Mouse (Mus musculus) liver, embryonic 14.5 days (tissue): ENCODE data around the gene Scnn1a. TPM values are rescaled to one million over a fixed set of nuclear protein-coding genes. Genes with fewer than 3 reads are reported as not detected.

Experiments used
- ATAC-seq: fragments of 200-750 bp; cut with Nextera tagmentation; 2 replicates; pipeline ENCODE4 v1.8.0; 2017; ENCODE audit warnings: moderate number of reproducible peaks, mild to moderate bottlenecking, moderate library complexity; ENCODE audit not compliant: insufficient read depth
- DNase-seq, 3 experiments: peaks; one replicate each; pipeline ENCODE4 v3.0.0-alpha.2; 2012 to 2013; ENCODE audit warnings: low read depth in 3 of 3, low spot score in 3 of 3
- H3K27ac ChIP-seq: fragments of 300-500 bp; sonication (generic); 2 replicates; pipeline ENCODE4 v1.5.1; 2014; ENCODE audit warnings: moderate library complexity, mild to moderate bottlenecking, control low read depth, inconsistent platforms
- H3K27me3 ChIP-seq: fragments of 300-500 bp; sonication (generic); 2 replicates; pipeline ENCODE4 v1.6.1; 2014; ENCODE audit warnings: mild to moderate bottlenecking, low read length, moderate library complexity; ENCODE audit not compliant: control insufficient read depth, insufficient read depth
- H3K36me3 ChIP-seq: fragments of 300-500 bp; sonication (generic); replicated peaks from 2 replicates; pipeline ENCODE4 v1.6.1; 2014; ENCODE audit warnings: low read depth; ENCODE audit not compliant: control insufficient read depth, insufficient read depth
- H3K4me1 ChIP-seq, 2 experiments: fragments of 200-500 bp in 1 of 2; fragments of 300-500 bp in 1 of 2; sonication (generic) in 1 of 2; replicated peaks; 2 replicates each; pipeline ENCODE4 v1.6.1; 2012 to 2014; ENCODE audit warnings: antibody characterized with exemption in 1 of 2, inconsistent platforms in 1 of 2, low read length in 1 of 2; ENCODE audit not compliant: control insufficient read depth in 2 of 2, insufficient read depth in 2 of 2
- H3K4me2 ChIP-seq: fragments of 300-500 bp; sonication (generic); 2 replicates; pipeline ENCODE4 v1.6.1; 2014; ENCODE audit warnings: low read depth, mild to moderate bottlenecking, control low read depth, moderate library complexity
- H3K4me3 ChIP-seq, 2 experiments: fragments of 200-500 bp in 1 of 2; fragments of 300-500 bp in 1 of 2; sonication (generic) in 1 of 2; 2 replicates each; pipeline ENCODE4 v1.5.1; 2012 to 2014; ENCODE audit warnings: low read depth in 2 of 2, low read length in 2 of 2, mild to moderate bottlenecking in 2 of 2, control low read depth in 1 of 2, inconsistent platforms in 1 of 2, moderate library complexity in 1 of 2; ENCODE audit not compliant: insufficient read depth in 1 of 2
- H3K9ac ChIP-seq: fragments of 300-500 bp; sonication (generic); replicated peaks from 2 replicates; pipeline ENCODE4 v1.6.1; 2014; ENCODE audit warnings: mild to moderate bottlenecking, control low read depth, moderate library complexity
- H3K9me3 ChIP-seq: fragments of 300-500 bp; sonication (generic); 2 replicates; pipeline ENCODE4 v1.6.1; 2016; ENCODE audit warnings: low read length, mixed read lengths; ENCODE audit not compliant: control insufficient read depth
- CTCF ChIP-seq: IDR thresholded peaks from 2 replicates; pipeline ENCODE4 v1.5.1; 2016; ENCODE audit warnings: antibody characterized with exemption, low read depth, control low read depth
- EP300 ChIP-seq: IDR thresholded peaks from 2 replicates; pipeline ENCODE4 v1.6.1; 2016; ENCODE audit warnings: antibody characterized with exemption, low read depth
- WGBS: fragments of 180-500 bp; shearing (Covaris S2); extraction: QIAGEN DNeasy Blood & Tissue Kit; methylation state at CpG from one replicate; pipeline ENCODE4 v1.1.7; 2014; ENCODE audit not compliant: insufficient replicate concordance; 5-methylcytosine and 5-hydroxymethylcytosine counted together
- polyA plus RNA-seq, 2 experiments: library from polyadenylated mRNA; depleted of rRNA in 1 of 2; stranded (reverse) in 1 of 2; unstranded in 1 of 2; fragments of >200 nt; fragmentation: Nextera tagmentation in 1 of 2; extraction: Ambion mirVana in 1 of 2; gene quantifications; 2 replicates each; pipeline versions ENCODE4 v1.2.1 to v1.2.3; 2012 to 2014

The Scnn1a gene
- polyA plus RNA-seq, 2 experiments = 0.36 to 0.40 TPM

DNA sequence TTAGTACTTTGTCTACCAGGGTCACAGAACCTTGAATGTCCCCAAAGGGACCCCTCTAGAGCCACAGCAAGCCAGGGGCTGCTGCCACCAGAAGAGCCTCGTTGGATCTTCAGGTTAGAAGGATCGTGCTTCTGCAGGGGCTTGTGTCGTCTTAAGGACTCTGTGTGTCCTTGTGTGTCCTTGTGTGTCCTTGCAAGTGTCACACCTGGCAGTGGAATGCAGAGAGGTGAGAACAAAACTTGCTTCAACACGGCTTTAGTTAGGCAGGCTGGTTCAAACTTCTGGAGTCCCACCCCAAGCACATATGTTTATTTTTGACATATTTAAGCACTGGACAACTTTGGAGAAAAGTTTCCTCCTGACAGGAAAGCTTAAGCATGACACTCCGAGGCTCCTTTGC is 31.7 kb upstream of the Scnn1a start:
- DNase-seq (no peak), ATAC-seq (no peak)
- no peaks in the 10 kb centered on the region for H3K4me1 ChIP-seq
- no peak overlapping the region for H3K27ac ChIP-seq
- no peaks in the 10 kb centered on the region for H3K9me3 ChIP-seq
- H3K4me3 ChIP-seq = no peak overlapping the region
- no peaks in the 10 kb centered on the region for H3K36me3 ChIP-seq
- H3K27me3 ChIP-seq = no peaks in the 10 kb centered on the region
- 54% methylated on average over 5 of the region's 5 CpGs for WGBS
- no peak for TF ChIP-seq CTCF
- TF ChIP-seq EP300 = no peak
- no peak overlapping the region for H3K4me2 ChIP-seq
- H3K9ac ChIP-seq = no peak overlapping the region

DNA sequence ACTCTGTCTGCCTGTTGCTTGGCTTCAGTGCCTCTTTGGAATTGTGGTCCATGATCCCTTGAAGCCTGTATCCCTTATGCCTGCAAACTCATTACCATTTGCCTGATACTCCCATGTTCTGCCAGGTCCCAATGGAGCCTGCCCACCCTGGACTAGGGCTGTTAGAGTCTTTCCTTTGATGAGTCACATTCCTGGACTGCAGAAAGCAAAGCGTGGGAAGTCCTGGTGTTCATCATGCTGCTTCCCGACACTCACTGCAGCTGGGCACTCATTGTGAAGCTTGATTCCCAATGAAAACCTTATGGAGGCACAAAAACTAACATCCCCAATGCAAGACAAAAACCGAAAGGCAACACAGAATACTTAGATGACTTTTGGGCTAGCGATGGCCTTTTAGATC is 29.1 kb upstream of the Scnn1a start:
- no peak overlapping the region for H3K9ac ChIP-seq
- H3K4me3 ChIP-seq = no peak overlapping the region
- no peak for ATAC-seq
- no peak overlapping the region for H3K27ac ChIP-seq
- no peak overlapping the region for H3K4me2 ChIP-seq
- WGBS = 56% methylated on average over 4 of the region's 4 CpGs
- no peak for TF ChIP-seq CTCF
- TF ChIP-seq EP300 = no peak
- no peaks in the 10 kb centered on the region for H3K4me1 ChIP-seq
- no peaks in the 10 kb centered on the region for H3K36me3 ChIP-seq
- H3K27me3 ChIP-seq = no peaks in the 10 kb centered on the region
- no peaks in the 10 kb centered on the region for H3K9me3 ChIP-seq
- DNase-seq = no peak

DNA sequence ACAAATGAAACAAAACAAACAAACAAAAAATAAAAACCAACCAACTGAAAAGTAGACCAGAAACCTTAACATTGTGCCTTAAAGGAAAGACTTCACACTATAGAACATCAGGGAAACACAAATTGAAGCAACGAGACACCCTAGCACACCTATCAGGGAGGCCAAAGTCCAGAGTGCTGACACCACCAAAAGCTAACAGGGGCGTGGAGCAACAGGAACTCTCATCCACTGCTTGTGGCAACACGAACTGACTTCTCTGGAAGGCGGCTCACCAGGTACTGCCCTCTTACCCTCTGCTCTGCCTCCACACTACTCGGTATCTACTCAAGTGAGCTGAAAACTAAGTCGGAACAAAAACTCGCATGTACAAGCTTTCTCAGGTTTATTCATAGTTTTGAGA is 28.2 kb upstream of the Scnn1a start:
- no peaks in the 10 kb centered on the region for H3K4me1 ChIP-seq
- no peak overlapping the region for H3K27ac ChIP-seq
- H3K27me3 ChIP-seq = no peaks in the 10 kb centered on the region
- 64% methylated on average over 7 of the region's 7 CpGs for WGBS
- no peak for ATAC-seq
- DNase-seq = no peak
- H3K9me3 ChIP-seq = no peaks in the 10 kb centered on the region
- no peak overlapping the region for H3K4me3 ChIP-seq
- TF ChIP-seq EP300 (no peak), CTCF (no peak)
- no peak overlapping the region for H3K4me2 ChIP-seq
- no peak overlapping the region for H3K9ac ChIP-seq
- no peaks in the 10 kb centered on the region for H3K36me3 ChIP-seq

DNA sequence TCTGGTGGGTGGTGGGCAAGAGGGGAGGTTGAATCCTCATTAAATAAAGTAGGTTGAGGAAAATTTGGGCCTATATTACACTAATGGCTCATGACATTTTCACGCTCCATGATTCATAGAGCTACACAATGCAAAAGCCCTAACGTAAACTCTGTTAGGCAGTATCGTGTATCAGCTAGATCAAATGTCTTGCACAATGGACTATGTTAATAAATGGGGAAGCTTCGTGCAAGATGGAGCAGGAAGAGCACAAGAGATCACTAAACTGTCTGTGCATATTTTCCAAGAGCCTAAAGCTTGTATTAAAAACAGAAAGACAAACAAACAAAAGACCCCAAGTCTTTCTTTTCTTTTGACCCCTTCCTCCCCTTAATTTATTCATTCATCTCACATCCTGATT is 26.4 kb upstream of the Scnn1a start:
- Histone ChIP-seq H3K9ac (no peak overlapping the region), H3K27ac (no peak overlapping the region), H3K9me3 (no peaks in the 10 kb centered on the region), H3K4me3 (no peak overlapping the region), H3K27me3 (no peaks in the 10 kb centered on the region), H3K4me2 (no peak overlapping the region), H3K4me1 (no peaks in the 10 kb centered on the region), H3K36me3 (no peaks in the 10 kb centered on the region)
- WGBS = 63% methylated on average over 4 of the region's 4 CpGs
- DNase-seq = no peak
- ATAC-seq = no peak
- TF ChIP-seq EP300 (no peak), CTCF (no peak)

DNA sequence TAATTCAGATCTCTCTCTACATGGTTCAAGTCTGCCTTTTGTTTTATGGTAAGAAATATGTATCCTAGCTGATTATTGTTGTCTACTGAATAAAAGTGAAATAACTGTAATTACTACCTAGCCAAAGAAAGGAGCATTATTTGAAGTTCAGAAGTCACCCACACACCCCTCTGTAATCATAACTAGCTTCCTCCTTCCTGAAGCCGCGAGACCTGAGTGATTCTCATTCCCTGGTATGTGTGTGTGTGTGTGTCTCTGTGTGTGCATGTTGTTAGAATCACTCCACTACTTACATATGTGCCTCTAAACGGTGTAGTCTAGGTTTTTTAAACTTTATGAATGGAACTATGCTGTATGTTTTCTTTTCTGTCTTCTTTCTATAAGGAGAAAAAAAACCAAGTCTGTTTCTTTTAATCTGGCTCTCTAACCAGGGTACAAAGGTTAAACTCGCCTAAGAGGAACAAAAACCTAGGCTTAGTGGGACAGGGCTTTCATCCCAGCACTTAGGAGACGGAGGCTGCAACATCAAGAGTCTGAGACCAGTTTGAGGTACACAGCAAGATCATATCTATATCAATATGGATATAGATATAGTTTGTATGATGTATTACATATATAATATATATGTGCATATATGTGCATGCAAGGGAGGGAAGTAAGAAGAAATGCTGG is 23.2 kb upstream of the Scnn1a start:
- Histone ChIP-seq H3K4me2 (no peak overlapping the region), H3K4me3 (no peak overlapping the region), H3K4me1 (no peaks in the 10 kb centered on the region), H3K9ac (no peak overlapping the region), H3K27me3 (no peaks in the 10 kb centered on the region), H3K27ac (no peak overlapping the region), H3K9me3 (no peaks in the 10 kb centered on the region), H3K36me3 (no peaks in the 10 kb centered on the region)
- ATAC-seq (no peak), DNase-seq (no peak)
- WGBS = 47% methylated on average over 5 of the region's 5 CpGs
- TF ChIP-seq CTCF = no peak
- no peak for TF ChIP-seq EP300
